Mouse (Mus musculus): Measurements from ENCODE around the gene H2-DMb2. TPM values are rescaled to one million over a fixed set of nuclear protein-coding genes. Genes with fewer than 3 reads are reported as not detected.
A peak's percentile ranks its signal among the peaks of the same experiment; 100 is the strongest.

The H2-DMb2 gene
- polyA plus RNA-seq, 1 experiment from 2014 or later = 0.90 TPM

GRCm38 (mm10) chr17:34130073-34130947, 12.8 kb upstream of the H2-DMb2 start:
- ATAC-seq = no peak
- Histone ChIP-seq H3K4me1 (replicated peaks; ENCODE audit: control insufficient read depth, insufficient read depth, low read length) (peaks cover 14% of the 10 kb centered on the region), H3K9me3 (ENCODE audit: control insufficient read depth, low read length) (no peaks in the 10 kb centered on the region), H3K4me2 (ENCODE audit: low read length) (no peak overlapping the region), H3K36me3 (ENCODE audit: control insufficient read depth, insufficient read depth) (no peaks in the 10 kb centered on the region), H3K27ac (ENCODE audit: low read length) (no peak overlapping the region), H3K27me3 (replicated peaks; ENCODE audit: control insufficient read depth, insufficient read depth, low read length) (no peaks in the 10 kb centered on the region), H3K9ac (replicated peaks; ENCODE audit: low read depth, low read length) (no peak overlapping the region), H3K4me3 (replicated peaks; ENCODE audit: low read length) (no peak overlapping the region)
- 84% methylated on average over 19 of the region's 19 CpGs for WGBS

- Histone ChIP-seq H3K4me2 (ENCODE audit: low read length) (no peak overlapping the region), H3K9ac (replicated peaks; ENCODE audit: low read depth, low read length) (no peak overlapping the region), H3K4me1 (replicated peaks; ENCODE audit: control insufficient read depth, insufficient read depth, low read length) (peaks cover 18% of the 10 kb centered on the region), H3K27ac (ENCODE audit: low read length) (no peak overlapping the region), H3K4me3 (replicated peaks; ENCODE audit: low read length) (no peak overlapping the region), H3K36me3 (ENCODE audit: control insufficient read depth, insufficient read depth) (no peaks in the 10 kb centered on the region), H3K9me3 (ENCODE audit: control insufficient read depth, low read length) (no peaks in the 10 kb centered on the region), H3K27me3 (replicated peaks; ENCODE audit: control insufficient read depth, insufficient read depth, low read length) (no peaks in the 10 kb centered on the region)
- 73% methylated on average over 7 of the region's 7 CpGs for WGBS
- ATAC-seq = no peak
Measured at GRCm38 (mm10) chr17:34131911-34132310, 11.2 kb upstream of the H2-DMb2 start.

- Histone ChIP-seq H3K4me2 (ENCODE audit: low read length) (no peak overlapping the region), H3K4me1 (replicated peaks; ENCODE audit: control insufficient read depth, insufficient read depth, low read length) (peaks cover 16% of the 10 kb centered on the region), H3K36me3 (ENCODE audit: control insufficient read depth, insufficient read depth) (no peaks in the 10 kb centered on the region), H3K4me3 (replicated peaks; ENCODE audit: low read length) (no peak overlapping the region), H3K27me3 (replicated peaks; ENCODE audit: control insufficient read depth, insufficient read depth, low read length) (peaks cover 1% of the 10 kb centered on the region; the same call in 1 of the 2 replicates), H3K9me3 (ENCODE audit: control insufficient read depth, low read length) (no peaks in the 10 kb centered on the region), H3K9ac (replicated peaks; ENCODE audit: low read depth, low read length) (no peak overlapping the region), H3K27ac (ENCODE audit: low read length) (no peak overlapping the region)
- 88% methylated on average over 11 of the region's 11 CpGs for WGBS
- no peak for ATAC-seq
Measured at GRCm38 (mm10) chr17:34133289-34133688, 9.8 kb upstream of the H2-DMb2 start.

- no peak overlapping the region for H3K27ac ChIP-seq (ENCODE audit: low read length)
- peaks cover 10% of the 10 kb centered on the region; the same call in 1 of the 2 replicates for H3K27me3 ChIP-seq (replicated peaks; ENCODE audit: control insufficient read depth, insufficient read depth, low read length)
- H3K9me3 ChIP-seq (ENCODE audit: control insufficient read depth, low read length) = no peaks in the 10 kb centered on the region
- H3K9ac ChIP-seq (replicated peaks; ENCODE audit: low read depth, low read length) = no peak overlapping the region
- H3K36me3 ChIP-seq (ENCODE audit: control insufficient read depth, insufficient read depth) = no peaks in the 10 kb centered on the region
- H3K4me2 ChIP-seq (ENCODE audit: low read length) = no peak overlapping the region
- H3K4me3 ChIP-seq (replicated peaks; ENCODE audit: low read length) = no peak overlapping the region
- WGBS = 88% methylated on average over 3 of the region's 3 CpGs
- no peak for ATAC-seq
- peaks cover 9% of the 10 kb centered on the region for H3K4me1 ChIP-seq (replicated peaks; ENCODE audit: control insufficient read depth, insufficient read depth, low read length)
Measured at GRCm38 (mm10) chr17:34134451-34134850, 8.7 kb upstream of the H2-DMb2 start.

- Histone ChIP-seq H3K4me1 (replicated peaks; ENCODE audit: control insufficient read depth, insufficient read depth, low read length) (peaks cover 12% of the 10 kb centered on the region), H3K9me3 (ENCODE audit: control insufficient read depth, low read length) (no peaks in the 10 kb centered on the region), H3K9ac (replicated peaks; ENCODE audit: low read depth, low read length) (peak overlapping the region; percentile 46), H3K36me3 (ENCODE audit: control insufficient read depth, insufficient read depth) (no peaks in the 10 kb centered on the region), H3K27me3 (replicated peaks; ENCODE audit: control insufficient read depth, insufficient read depth, low read length) (peaks cover 21% of the 10 kb centered on the region), H3K27ac (ENCODE audit: low read length) (no peak overlapping the region), H3K4me3 (replicated peaks; ENCODE audit: low read length) (peak overlapping the region; percentile 41), H3K4me2 (ENCODE audit: low read length) (peak overlapping the region; percentile 80)
- ATAC-seq = peak; percentile 98
- 6% methylated on average over 31 of the region's 31 CpGs for WGBS
Measured at GRCm38 (mm10) chr17:34135297-34136224, 7.5 kb upstream of the H2-DMb2 start.

GRCm38 (mm10) chr17:34137601-34138000, 5.5 kb upstream of the H2-DMb2 start:
- WGBS = 73% methylated on average over 7 of the region's 7 CpGs
- peaks cover 12% of the 10 kb centered on the region for H3K4me1 ChIP-seq (replicated peaks; ENCODE audit: control insufficient read depth, insufficient read depth, low read length)
- H3K9me3 ChIP-seq (ENCODE audit: control insufficient read depth, low read length) = no peaks in the 10 kb centered on the region
- no peak overlapping the region for H3K4me3 ChIP-seq (replicated peaks; ENCODE audit: low read length)
- no peak overlapping the region for H3K9ac ChIP-seq (replicated peaks; ENCODE audit: low read depth, low read length)
- ATAC-seq = no peak
- H3K27me3 ChIP-seq (replicated peaks; ENCODE audit: control insufficient read depth, insufficient read depth, low read length) = peaks cover 28% of the 10 kb centered on the region
- H3K4me2 ChIP-seq (ENCODE audit: low read length) = no peak overlapping the region
- H3K36me3 ChIP-seq (ENCODE audit: control insufficient read depth, insufficient read depth) = no peaks in the 10 kb centered on the region
- H3K27ac ChIP-seq (ENCODE audit: low read length) = no peak overlapping the region

GRCm38 (mm10) chr17:34138655-34139054, 4.5 kb upstream of the H2-DMb2 start:
- Histone ChIP-seq H3K9ac (replicated peaks; ENCODE audit: low read depth, low read length) (no peak overlapping the region), H3K36me3 (ENCODE audit: control insufficient read depth, insufficient read depth) (no peaks in the 10 kb centered on the region), H3K4me1 (replicated peaks; ENCODE audit: control insufficient read depth, insufficient read depth, low read length) (peaks cover 12% of the 10 kb centered on the region), H3K4me2 (ENCODE audit: low read length) (no peak overlapping the region), H3K9me3 (ENCODE audit: control insufficient read depth, low read length) (no peaks in the 10 kb centered on the region), H3K27ac (ENCODE audit: low read length) (no peak overlapping the region), H3K27me3 (replicated peaks; ENCODE audit: control insufficient read depth, insufficient read depth, low read length) (peaks cover 28% of the 10 kb centered on the region), H3K4me3 (replicated peaks; ENCODE audit: low read length) (no peak overlapping the region)
- ATAC-seq = no peak
- WGBS = 74% methylated on average over 7 of the region's 7 CpGs

GRCm38 (mm10) chr17:34139416-34139815, 3.7 kb upstream of the H2-DMb2 start:
- Histone ChIP-seq H3K4me1 (replicated peaks; ENCODE audit: control insufficient read depth, insufficient read depth, low read length) (peaks cover 12% of the 10 kb centered on the region), H3K36me3 (ENCODE audit: control insufficient read depth, insufficient read depth) (no peaks in the 10 kb centered on the region), H3K9me3 (ENCODE audit: control insufficient read depth, low read length) (no peaks in the 10 kb centered on the region), H3K9ac (replicated peaks; ENCODE audit: low read depth, low read length) (peak overlapping the region; percentile 20; the same call in 1 of the 2 replicates), H3K4me3 (replicated peaks; ENCODE audit: low read length) (peak overlapping the region; percentile 19), H3K4me2 (ENCODE audit: low read length) (peak overlapping the region; percentile 43), H3K27me3 (replicated peaks; ENCODE audit: control insufficient read depth, insufficient read depth, low read length) (peaks cover 28% of the 10 kb centered on the region), H3K27ac (ENCODE audit: low read length) (no peak overlapping the region)
- no peak for ATAC-seq
- 2% methylated on average over 16 of the region's 16 CpGs for WGBS

GRCm38 (mm10) chr17:34140240-34140639, 2.9 kb upstream of the H2-DMb2 start:
- Histone ChIP-seq H3K9me3 (ENCODE audit: control insufficient read depth, low read length) (no peaks in the 10 kb centered on the region), H3K27ac (ENCODE audit: low read length) (no peak overlapping the region), H3K4me1 (replicated peaks; ENCODE audit: control insufficient read depth, insufficient read depth, low read length) (peaks cover 12% of the 10 kb centered on the region), H3K4me3 (replicated peaks; ENCODE audit: low read length) (no peak overlapping the region), H3K27me3 (replicated peaks; ENCODE audit: control insufficient read depth, insufficient read depth, low read length) (peaks cover 28% of the 10 kb centered on the region), H3K9ac (replicated peaks; ENCODE audit: low read depth, low read length) (no peak overlapping the region), H3K36me3 (ENCODE audit: control insufficient read depth, insufficient read depth) (no peaks in the 10 kb centered on the region), H3K4me2 (ENCODE audit: low read length) (no peak overlapping the region)
- no peak for ATAC-seq
- WGBS = 13% methylated on average over 5 of the region's 5 CpGs

All from forebrain, embryonic 16.5 days (tissue).